Mouse (Mus musculus): Measurements from ENCODE around the gene Thap8. TPM values are rescaled to one million over a fixed set of nuclear protein-coding genes. Genes with fewer than 3 reads are reported as not detected.

Gene Thap8
- total and polyA plus RNA-seq, 2 experiments: not detected

- Histone ChIP-seq H3K27me3 (ENCODE audit: control insufficient read depth, insufficient read depth, low read length) (no peaks in the 10 kb centered on the region), H3K79me2 (ENCODE audit: control insufficient read depth, insufficient read depth, low read length) (no peaks in the 10 kb centered on the region), H3K4me1 (ENCODE audit: control insufficient read depth, insufficient read depth, low read length) (no peaks in the 10 kb centered on the region), H3K9ac (ENCODE audit: low read depth, low read length) (no peak overlapping the region), H3K4me3 (ENCODE audit: insufficient read depth, low read depth, low read length) (peak overlapping the region; percentile 63; the same call in 1 of the 2 replicates), H3K36me3 (ENCODE audit: control insufficient read depth, insufficient read depth, low read length) (no peaks in the 10 kb centered on the region), H3K27ac (replicated peaks; ENCODE audit: insufficient read depth, low read depth, low read length) (no peak overlapping the region)
- under 1% methylated on average over 6 of the region's 6 CpGs for WGBS
- no peak for TF ChIP-seq POLR2A (IDR thresholded peaks at IDR 0.05; ENCODE audit: extremely low read depth, insufficient read depth, low read length)
- no peak for TF ChIP-seq CTCF (IDR thresholded peaks at IDR 0.05; ENCODE audit: low read depth, low read length)
- no peak for DNase-seq (ENCODE audit: extremely low read depth, low read depth, low spot score)
Measured at GRCm38 (mm10) chr7:30279536-30279935, 358 bp upstream of the Thap8 start.

DNA sequence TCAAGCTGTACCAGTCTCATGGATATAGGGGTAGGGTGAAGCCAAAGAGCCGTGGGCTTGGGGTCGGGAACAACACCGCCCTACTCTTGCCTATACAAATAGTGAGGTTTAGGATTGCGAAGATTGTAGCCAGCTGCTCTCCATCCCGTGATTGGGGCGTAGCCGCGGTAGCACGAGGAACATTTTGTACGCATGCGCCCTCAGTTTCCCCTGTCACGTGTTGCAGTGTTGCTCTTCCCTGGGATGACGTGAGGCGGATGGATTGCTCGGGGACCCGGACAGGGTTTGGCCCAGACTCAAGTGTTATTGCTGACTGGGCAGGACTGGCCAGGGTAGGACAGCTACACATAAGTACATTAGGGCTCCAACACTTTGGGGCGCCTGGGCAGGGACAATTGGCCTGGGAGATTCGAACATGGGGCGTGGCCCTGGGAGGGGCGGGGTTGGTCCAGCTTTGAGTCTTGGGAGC lies 810 bp downstream of the Thap8 start:
- H3K4me1 ChIP-seq (ENCODE audit: control insufficient read depth, insufficient read depth, low read length): no peaks in the 10 kb centered on the region
- H3K79me2 ChIP-seq (ENCODE audit: control insufficient read depth, insufficient read depth, low read length): no peaks in the 10 kb centered on the region
- TF ChIP-seq CTCF (IDR thresholded peaks at IDR 0.05; ENCODE audit: low read depth, low read length) (no peak), POLR2A (IDR thresholded peaks at IDR 0.05; ENCODE audit: extremely low read depth, insufficient read depth, low read length) (no peak)
- H3K27ac ChIP-seq (replicated peaks; ENCODE audit: insufficient read depth, low read depth, low read length): peak overlapping the region; percentile 89
- H3K27me3 ChIP-seq (ENCODE audit: control insufficient read depth, insufficient read depth, low read length): no peaks in the 10 kb centered on the region
- under 1% methylated on average over 20 of the region's 20 CpGs for WGBS
- peak; percentile 71 for DNase-seq (ENCODE audit: extremely low read depth, low read depth, low spot score)
- H3K36me3 ChIP-seq (ENCODE audit: control insufficient read depth, insufficient read depth, low read length): no peaks in the 10 kb centered on the region
- peak overlapping the region; percentile 32 for H3K9ac ChIP-seq (ENCODE audit: low read depth, low read length)
- H3K4me3 ChIP-seq (ENCODE audit: insufficient read depth, low read depth, low read length): peak overlapping the region; percentile 39

DNA sequence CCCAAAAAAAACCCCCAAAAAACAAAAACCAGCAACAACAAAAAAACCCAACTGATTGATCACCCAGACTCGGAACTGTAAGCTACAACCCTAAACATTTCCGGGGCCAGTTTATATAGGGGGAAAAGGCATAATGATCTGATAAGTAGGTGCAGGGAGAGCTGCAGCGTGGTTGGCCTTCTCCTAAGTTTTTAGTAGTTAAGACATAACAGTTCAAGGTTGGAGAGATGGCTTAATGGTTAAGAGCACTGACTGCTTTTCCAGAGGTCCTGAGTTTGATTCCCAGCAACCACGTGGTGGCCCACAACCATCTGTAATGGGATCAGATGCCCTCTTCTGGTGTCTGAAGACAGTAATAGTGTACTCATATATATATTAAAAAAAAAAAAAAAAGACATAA lies 1.6 kb downstream of the Thap8 start:
- no peak overlapping the region for H3K9ac ChIP-seq (ENCODE audit: low read depth, low read length)
- H3K27me3 ChIP-seq (ENCODE audit: control insufficient read depth, insufficient read depth, low read length): no peaks in the 10 kb centered on the region
- DNase-seq (ENCODE audit: extremely low read depth, low read depth, low spot score): no peak
- H3K4me3 ChIP-seq (ENCODE audit: insufficient read depth, low read depth, low read length): no peak overlapping the region
- H3K79me2 ChIP-seq (ENCODE audit: control insufficient read depth, insufficient read depth, low read length): no peaks in the 10 kb centered on the region
- H3K27ac ChIP-seq (replicated peaks; ENCODE audit: insufficient read depth, low read depth, low read length): no peak overlapping the region
- TF ChIP-seq CTCF (IDR thresholded peaks at IDR 0.05; ENCODE audit: low read depth, low read length): no peak
- no peak for TF ChIP-seq POLR2A (IDR thresholded peaks at IDR 0.05; ENCODE audit: extremely low read depth, insufficient read depth, low read length)
- no peaks in the 10 kb centered on the region for H3K36me3 ChIP-seq (ENCODE audit: control insufficient read depth, insufficient read depth, low read length)
- no peaks in the 10 kb centered on the region for H3K4me1 ChIP-seq (ENCODE audit: control insufficient read depth, insufficient read depth, low read length)
- 80% methylated on average over 4 of the region's 4 CpGs for WGBS

GRCm38 (mm10) chr7:30282740-30283139 lies 2.8 kb downstream of the Thap8 start:
- DNase-seq (ENCODE audit: extremely low read depth, low read depth, low spot score): no peak
- H3K9ac ChIP-seq (ENCODE audit: low read depth, low read length): no peak overlapping the region
- no peak for TF ChIP-seq CTCF (IDR thresholded peaks at IDR 0.05; ENCODE audit: low read depth, low read length)
- no peak for TF ChIP-seq POLR2A (IDR thresholded peaks at IDR 0.05; ENCODE audit: extremely low read depth, insufficient read depth, low read length)
- no peaks in the 10 kb centered on the region for H3K36me3 ChIP-seq (ENCODE audit: control insufficient read depth, insufficient read depth, low read length)
- no peaks in the 10 kb centered on the region for H3K4me1 ChIP-seq (ENCODE audit: control insufficient read depth, insufficient read depth, low read length)
- H3K4me3 ChIP-seq (ENCODE audit: insufficient read depth, low read depth, low read length): no peak overlapping the region
- WGBS: 87% methylated on average over 7 of the region's 7 CpGs
- H3K27ac ChIP-seq (replicated peaks; ENCODE audit: insufficient read depth, low read depth, low read length): no peak overlapping the region
- no peaks in the 10 kb centered on the region for H3K27me3 ChIP-seq (ENCODE audit: control insufficient read depth, insufficient read depth, low read length)
- no peaks in the 10 kb centered on the region for H3K79me2 ChIP-seq (ENCODE audit: control insufficient read depth, insufficient read depth, low read length)

DNA sequence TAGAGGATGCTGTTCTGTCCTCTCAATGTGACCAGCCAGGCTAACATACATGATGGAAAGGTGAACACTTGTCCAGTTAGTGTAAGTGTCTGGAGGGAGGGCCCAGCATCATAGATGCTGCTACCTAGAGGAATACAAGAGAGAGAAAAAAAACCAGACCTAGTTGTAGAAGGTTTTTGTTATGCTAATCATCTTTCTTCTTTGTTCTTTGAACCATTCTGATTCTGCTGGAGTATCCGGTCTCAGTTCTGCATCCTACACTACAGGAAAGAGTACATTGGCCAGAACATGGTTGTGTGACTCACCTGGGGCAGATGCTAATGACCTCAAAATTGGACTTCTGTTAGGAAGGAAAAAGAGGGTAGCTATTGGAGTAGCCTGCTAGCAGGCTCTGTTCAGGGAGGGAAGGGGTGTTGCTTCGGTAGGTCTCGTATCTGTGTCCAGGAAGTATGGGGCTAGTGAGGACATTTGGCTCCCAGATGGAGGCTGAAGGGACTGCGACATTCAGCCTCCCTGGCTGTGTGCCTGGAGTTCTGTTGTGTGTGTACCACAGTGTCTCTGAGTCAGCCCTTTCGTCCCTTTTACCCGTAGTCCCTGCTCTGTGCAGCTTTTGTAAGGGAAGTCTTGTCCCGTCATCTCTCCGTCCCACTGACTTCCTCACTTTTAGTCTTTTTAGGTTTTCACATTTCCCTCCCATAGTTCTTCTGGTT lies 7.0 kb downstream of the Thap8 start:
- H3K27me3 ChIP-seq (ENCODE audit: control insufficient read depth, insufficient read depth, low read length): no peaks in the 10 kb centered on the region; the same call in none of the 2 replicates

GRCm38 (mm10) chr7:30288046-30288445 lies 8.2 kb downstream of the Thap8 start:
- Histone ChIP-seq H3K27me3 (ENCODE audit: control insufficient read depth, insufficient read depth, low read length) (no peaks in the 10 kb centered on the region; the same call in none of the 2 replicates), H3K79me2 (ENCODE audit: control insufficient read depth, insufficient read depth, low read length) (no peaks in the 10 kb centered on the region), H3K9ac (ENCODE audit: low read depth, low read length) (no peak overlapping the region), H3K4me1 (ENCODE audit: control insufficient read depth, insufficient read depth, low read length) (no peaks in the 10 kb centered on the region), H3K4me3 (ENCODE audit: insufficient read depth, low read depth, low read length) (no peak overlapping the region), H3K27ac (replicated peaks; ENCODE audit: insufficient read depth, low read depth, low read length) (no peak overlapping the region), H3K36me3 (ENCODE audit: control insufficient read depth, insufficient read depth, low read length) (no peaks in the 10 kb centered on the region)
- WGBS: 69% methylated on average over 6 of the region's 6 CpGs
- DNase-seq (ENCODE audit: extremely low read depth, low read depth, low spot score): no peak
- TF ChIP-seq POLR2A (IDR thresholded peaks at IDR 0.05; ENCODE audit: extremely low read depth, insufficient read depth, low read length) (no peak), CTCF (IDR thresholded peaks at IDR 0.05; ENCODE audit: low read depth, low read length) (no peak)

More for the DNA sequence above, 7.0 kb downstream of the Thap8 start:
- no peak overlapping the region for H3K27ac ChIP-seq (replicated peaks; ENCODE audit: insufficient read depth, low read depth, low read length)
- H3K9ac ChIP-seq (ENCODE audit: low read depth, low read length): no peak overlapping the region
- DNase-seq (ENCODE audit: extremely low read depth, low read depth, low spot score): no peak
- no peaks in the 10 kb centered on the region for H3K36me3 ChIP-seq (ENCODE audit: control insufficient read depth, insufficient read depth, low read length)
- no peak overlapping the region for H3K4me3 ChIP-seq (ENCODE audit: insufficient read depth, low read depth, low read length)
- no peaks in the 10 kb centered on the region for H3K79me2 ChIP-seq (ENCODE audit: control insufficient read depth, insufficient read depth, low read length)
- H3K4me1 ChIP-seq (ENCODE audit: control insufficient read depth, insufficient read depth, low read length): no peaks in the 10 kb centered on the region
- 63% methylated on average over 8 of the region's 8 CpGs for WGBS
- TF ChIP-seq CTCF (IDR thresholded peaks at IDR 0.05; ENCODE audit: low read depth, low read length): no peak
- TF ChIP-seq POLR2A (IDR thresholded peaks at IDR 0.05; ENCODE audit: extremely low read depth, insufficient read depth, low read length): no peak
